Mouse (Mus musculus) cerebellum, postnatal 25 days (tissue): ENCODE data around the gene Cyp4f17.
"Not testable (repeated sequence)": the region's sequence is repeated elsewhere in the genome, so short reads cannot be mapped to it uniquely, and the experiment has no call there.

ENCODE experiments used
- DNase-seq, 2 experiments: peaks; one replicate each; pipeline ENCODE4 v3.0.0; 2021; ENCODE audit warnings: mixed read lengths in 2 of 2

Gene Cyp4f17

GRCm38 (mm10) chr17:32505851-32506728 is at the start of gene Cyp4f17:
Gene Cyp4f17, plus strand, starts transcription at chr17:32506050.
- DNase-seq: peak; percentile 18 to 26

- no peak for DNase-seq
Measured at GRCm38 (mm10) chr17:32468494-32468893, 37.4 kb upstream of the Cyp4f17 start.

- DNase-seq: no peak
Measured at GRCm38 (mm10) chr17:32470795-32471194, 35.1 kb upstream of the Cyp4f17 start.

DNA sequence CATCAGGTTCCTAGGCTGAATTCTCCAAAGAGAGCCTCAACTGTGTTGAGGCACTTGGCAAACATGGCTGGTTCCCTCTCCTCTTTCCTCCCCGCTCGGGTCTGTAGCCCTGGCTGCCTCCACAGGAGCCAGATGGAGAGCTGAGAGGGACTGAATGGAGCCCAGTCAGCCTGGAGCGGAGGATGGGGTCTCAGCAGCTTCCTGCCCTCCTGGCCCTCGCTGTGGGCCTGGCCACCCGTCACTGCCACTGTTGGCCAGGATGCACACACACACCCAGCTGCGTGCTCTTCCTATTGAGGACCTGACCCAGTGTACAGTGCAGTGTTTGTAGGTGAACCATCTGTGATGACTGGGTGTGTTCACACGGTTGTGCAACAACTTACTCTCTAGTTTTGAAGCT is 33.7 kb upstream of the Cyp4f17 start:
- no peak for DNase-seq

DNA sequence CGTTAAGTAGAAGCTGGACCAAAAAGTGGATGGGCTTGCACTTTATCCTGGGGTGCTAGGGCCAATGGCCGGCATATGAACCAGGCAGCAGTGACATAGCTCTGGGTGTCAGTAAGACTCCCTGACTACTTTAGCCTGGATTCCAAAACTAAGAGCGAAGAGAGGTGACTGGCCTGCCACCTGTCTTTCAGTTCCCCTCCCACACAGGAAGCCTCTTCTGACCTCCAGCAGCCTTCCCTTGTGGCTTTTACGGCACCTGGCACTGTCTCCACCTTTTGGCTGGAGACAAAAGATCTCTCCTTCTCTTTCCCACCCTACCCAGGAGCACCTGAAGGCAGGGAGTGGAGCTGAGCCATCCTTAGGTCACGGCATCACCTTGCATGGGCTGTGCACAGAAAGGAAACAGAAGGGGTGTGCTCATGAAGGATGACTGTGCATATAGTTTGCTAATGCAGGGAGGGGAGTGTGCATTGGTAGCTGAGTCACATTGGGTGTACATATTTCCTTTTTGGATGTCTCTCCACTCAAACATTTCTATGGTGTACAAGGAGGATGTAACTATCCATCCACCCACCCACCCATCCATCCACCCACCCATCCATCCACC is 30.8 kb upstream of the Cyp4f17 start:
- DNase-seq: no peak

- DNase-seq: no peak
Measured at GRCm38 (mm10) chr17:32477204-32477603, 28.6 kb upstream of the Cyp4f17 start.

DNA sequence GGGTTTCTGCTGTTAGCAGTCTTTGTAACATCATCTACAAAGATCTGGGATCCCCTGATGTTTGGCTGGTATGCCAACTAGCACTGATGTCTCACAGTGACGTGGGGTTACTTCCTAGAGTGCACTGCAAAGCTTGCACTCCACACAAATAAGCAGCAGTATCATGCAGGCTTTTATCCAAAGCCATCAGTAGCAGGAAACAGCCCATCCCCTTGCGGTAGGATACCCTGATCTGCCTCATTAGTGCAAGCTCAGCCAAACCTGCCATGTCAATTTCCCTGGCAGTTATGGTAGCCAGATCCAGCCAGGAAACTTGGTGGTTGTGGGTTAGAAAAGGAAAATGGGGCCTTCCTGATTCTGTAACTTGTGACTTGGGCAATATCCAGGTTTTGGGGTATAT is 27.1 kb upstream of the Cyp4f17 start:
- no peak for DNase-seq

DNA sequence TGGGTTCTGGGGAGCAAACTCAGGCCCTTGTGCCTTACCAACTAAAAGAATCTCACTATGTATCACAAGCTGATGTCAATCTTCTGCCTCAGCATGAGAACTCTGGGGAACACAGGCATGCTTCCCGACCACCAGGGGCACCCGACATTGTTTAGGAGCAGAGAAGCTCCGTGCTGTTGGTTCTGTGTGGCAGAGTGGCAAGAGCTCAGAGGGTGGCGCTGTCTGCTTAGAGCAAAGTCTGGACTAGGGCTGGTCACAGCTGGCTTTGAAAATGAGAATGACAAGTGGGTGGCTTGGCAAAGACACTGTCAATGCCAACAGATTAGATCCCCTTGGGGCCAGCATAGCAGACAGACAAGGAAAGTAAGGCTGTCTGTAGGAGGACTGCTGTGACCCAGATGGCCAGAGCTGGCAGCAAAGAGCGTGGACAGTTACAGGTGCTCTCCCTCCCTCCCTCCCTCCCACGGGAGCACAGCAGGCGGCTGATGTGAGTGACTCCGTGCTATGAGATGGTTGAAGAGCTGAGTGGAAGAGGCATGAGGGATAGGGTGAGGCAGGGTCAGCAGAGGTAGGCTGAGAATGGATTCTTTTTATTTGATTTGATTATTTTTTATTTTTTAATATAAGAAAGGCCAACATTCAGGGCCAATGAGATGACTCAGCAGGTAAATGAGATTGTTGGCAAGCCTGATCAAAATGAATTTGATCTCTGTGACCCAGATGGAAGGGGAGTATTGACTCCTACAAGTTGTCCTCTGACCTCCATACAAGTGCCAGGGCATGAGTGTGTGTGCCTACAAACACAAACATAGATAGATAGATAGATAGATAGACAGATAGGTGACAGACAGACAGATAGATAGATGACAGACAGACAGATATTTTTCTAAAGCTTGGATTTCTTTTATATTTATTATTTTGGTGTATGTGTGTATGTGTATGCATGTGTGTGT is 26.0 kb upstream of the Cyp4f17 start:
- DNase-seq: peak in 1 of 2 experiments; percentile 12

GRCm38 (mm10) chr17:32481766-32482165 is 24.1 kb upstream of the Cyp4f17 start:
- no peak for DNase-seq

- DNase-seq: peak; percentile 95 to 96
Measured at GRCm38 (mm10) chr17:32483200-32483599, 22.6 kb upstream of the Cyp4f17 start.

GRCm38 (mm10) chr17:32492349-32492980 is 13.4 kb upstream of the Cyp4f17 start:
- DNase-seq: peak; percentile 11 to 24

DNA sequence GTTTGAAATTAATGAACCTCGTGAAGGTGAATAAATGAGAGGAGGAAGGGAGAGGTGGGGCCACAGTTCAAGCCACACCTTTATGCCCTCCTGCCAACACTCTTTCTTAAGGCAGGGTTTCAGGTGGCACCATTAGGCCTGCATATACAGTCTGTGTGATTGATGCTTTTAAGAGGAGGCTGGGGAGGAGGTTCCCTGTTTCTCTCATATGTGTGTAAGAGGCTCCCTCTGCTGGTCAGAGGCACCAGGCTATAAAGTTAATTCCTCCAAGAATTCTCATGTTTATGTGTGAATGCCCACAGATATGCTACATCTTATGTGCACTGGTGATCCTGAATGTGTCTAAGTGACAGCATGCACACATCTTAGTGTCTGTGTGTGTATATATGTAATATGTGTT is 11.2 kb upstream of the Cyp4f17 start:
- DNase-seq: peak; percentile 58 to 80

- DNase-seq: not testable (repeated sequence)
Measured at GRCm38 (mm10) chr17:32500511-32500910, 5.3 kb upstream of the Cyp4f17 start.

- no peak for DNase-seq
Measured at GRCm38 (mm10) chr17:32501051-32501450, 4.8 kb upstream of the Cyp4f17 start.

- no peak for DNase-seq
Measured at GRCm38 (mm10) chr17:32503111-32503510, 2.7 kb upstream of the Cyp4f17 start.

- no peak for DNase-seq
Measured at GRCm38 (mm10) chr17:32506729-32507245, 937 bp downstream of the Cyp4f17 start.

DNA sequence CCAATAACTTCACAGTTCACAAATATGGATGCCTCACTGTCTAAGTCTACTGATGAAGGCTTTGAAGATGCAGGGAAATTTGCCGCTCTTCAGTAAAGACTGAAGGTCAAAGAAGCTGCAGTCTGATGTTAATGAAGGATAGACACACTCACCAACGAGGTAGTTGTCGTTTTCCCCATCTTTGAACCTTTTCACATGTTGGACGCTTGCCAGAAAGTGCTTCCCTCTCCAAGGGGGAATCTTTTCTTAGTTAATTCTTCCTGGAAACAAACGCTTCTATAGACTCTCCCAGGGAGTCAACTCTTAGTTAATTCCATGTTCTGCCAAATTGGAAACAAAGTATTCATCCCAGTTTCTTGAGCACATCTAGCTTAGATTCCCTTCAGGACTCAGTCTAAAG is 10.3 kb downstream of the Cyp4f17 start:
- DNase-seq: no peak

GRCm38 (mm10) chr17:32521981-32522380 is 16.1 kb downstream of the Cyp4f17 start:
- DNase-seq: no peak

DNA sequence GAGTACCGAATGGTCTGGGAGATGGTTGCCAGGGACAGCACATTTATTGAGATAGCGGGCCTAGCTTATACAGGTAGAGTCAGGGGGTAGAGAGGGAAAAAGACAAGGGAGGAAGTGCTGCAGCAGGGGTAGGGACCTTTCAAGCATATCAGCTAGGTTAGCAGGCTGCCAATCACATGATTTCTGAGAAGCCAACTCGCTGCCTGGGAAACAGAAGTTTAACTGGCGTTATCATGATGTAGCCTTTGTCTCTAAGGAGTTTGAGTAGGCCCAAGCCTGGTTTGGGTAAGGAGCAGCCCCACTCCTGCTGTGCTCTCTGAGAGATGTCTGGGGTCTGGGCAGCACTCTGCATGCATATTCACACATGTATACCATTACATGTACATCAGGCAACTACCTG is 16.5 kb downstream of the Cyp4f17 start:
- no peak for DNase-seq

- DNase-seq: no peak
Measured at GRCm38 (mm10) chr17:32522816-32523215, 17.0 kb downstream of the Cyp4f17 start.

GRCm38 (mm10) chr17:32523895-32524294 is 18.0 kb downstream of the Cyp4f17 start:
- no peak for DNase-seq

DNA sequence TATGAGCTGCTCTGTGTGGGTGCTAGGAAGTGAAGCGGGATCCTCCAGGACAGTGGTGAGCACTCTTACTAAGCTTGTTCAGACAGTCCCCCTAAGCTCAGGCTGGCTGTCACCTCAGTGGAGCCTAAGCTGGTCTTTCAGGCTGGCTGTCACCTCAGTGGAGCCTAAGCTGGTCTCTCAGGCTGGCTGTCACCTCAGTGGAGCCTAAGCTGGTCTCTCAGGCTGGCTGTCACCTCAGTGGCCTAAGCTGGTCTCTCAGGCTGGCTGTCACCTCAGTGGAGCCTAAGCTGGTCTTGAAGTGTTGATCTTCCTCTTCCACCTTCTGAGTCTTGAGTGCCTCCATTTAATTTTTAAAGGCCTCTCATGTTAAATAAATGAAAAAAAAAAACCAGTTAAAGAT is 20.5 kb downstream of the Cyp4f17 start:
- DNase-seq: peak in 1 of 2 experiments; percentile 2
